Mouse (Mus musculus): ENCODE measurements at regions not wholly inside any gene's neighbourhood (a gene's known extent, or its start where the extent isn't known, plus 50 kb on each side); places are given as distances from the start of the nearest gene placed in this dataset.

GRCm38 (mm10) chr1:166807163-166807945 is 125.7 kb upstream of the Fmo9 start:
- TF ChIP-seq CTCF (IDR thresholded peaks at IDR 0.05; ENCODE audit: low read depth, low read length) (no peak), POLR2A (IDR thresholded peaks at IDR 0.05; ENCODE audit: insufficient read depth, low read length) (no peak), EP300 (IDR thresholded peaks at IDR 0.05; ENCODE audit: insufficient read depth, low read depth, low read length) (no peak)

Measured in ES-Bruce4 (cell line).